Mouse (Mus musculus) neural tube, embryonic 11.5 days (tissue): Measurements from ENCODE around the gene B3galt1. TPM values are rescaled to one million over a fixed set of nuclear protein-coding genes. Genes with fewer than 3 reads are reported as not detected.

Experiments used
- ATAC-seq: fragments of 200-750 bp; cut with Nextera tagmentation; 2 replicates; pipeline ENCODE4 v1.8.0; 2017; ENCODE audit warnings: moderate number of reproducible peaks, mild to moderate bottlenecking, moderate TSS enrichment, moderate library complexity; ENCODE audit not compliant: insufficient read depth, low FRiP score, low TSS enrichment
- DNase-seq: peaks from one replicate; pipeline ENCODE4 v3.0.0-alpha.2; 2015; ENCODE audit warnings: low spot score
- H3K27ac ChIP-seq: fragments of 300-500 bp; sonication (generic); 2 replicates; pipeline ENCODE4 v1.5.1; 2014; ENCODE audit warnings: low read depth, mild to moderate bottlenecking, low read length
- H3K27me3 ChIP-seq: fragments of 300-500 bp; sonication (generic); 2 replicates; pipeline ENCODE4 v1.6.1; 2014; ENCODE audit warnings: mild to moderate bottlenecking, low read length, mixed read lengths; ENCODE audit not compliant: control insufficient read depth, insufficient read depth
- H3K36me3 ChIP-seq: fragments of 300-500 bp; sonication (generic); 2 replicates; pipeline ENCODE4 v1.6.1; 2014; ENCODE audit warnings: mild to moderate bottlenecking, low read length, moderate library complexity, mixed read lengths; ENCODE audit not compliant: control insufficient read depth, insufficient read depth
- H3K4me1 ChIP-seq: fragments of 300-500 bp; sonication (generic); 2 replicates; pipeline ENCODE4 v1.6.1; 2014; ENCODE audit warnings: low read length, mixed read lengths; ENCODE audit not compliant: control insufficient read depth, insufficient read depth
- H3K4me2 ChIP-seq: fragments of 300-500 bp; sonication (generic); 2 replicates; pipeline ENCODE4 v1.6.1; 2014; ENCODE audit warnings: low read depth, mild to moderate bottlenecking, moderate library complexity
- H3K4me3 ChIP-seq: fragments of 300-500 bp; sonication (generic); 2 replicates; pipeline ENCODE4 v1.5.1; 2014; ENCODE audit warnings: low read depth, low read length
- H3K9ac ChIP-seq: fragments of 300-500 bp; sonication (generic); 2 replicates; pipeline ENCODE4 v1.6.1; 2014; ENCODE audit warnings: mild to moderate bottlenecking, low read length
- H3K9me3 ChIP-seq: fragments of 300-500 bp; sonication (generic); 2 replicates; pipeline ENCODE4 v1.6.1; 2016; ENCODE audit warnings: low read length; ENCODE audit not compliant: control insufficient read depth
- WGBS: fragments of 180-500 bp; shearing (Covaris S2); extraction: QIAGEN DNeasy Blood & Tissue Kit; methylation state at CpG from one replicate; pipeline ENCODE4 v1.1.7; 2014; 5-methylcytosine and 5-hydroxymethylcytosine counted together
- polyA plus RNA-seq: library from polyadenylated mRNA; unstranded; fragments of >200 nt; fragmentation: Nextera tagmentation; extraction: Ambion mirVana; gene quantifications from 2 replicates; pipeline ENCODE4 v1.2.1, GENCODE M21; 2014

The B3galt1 gene
- polyA plus RNA-seq, 1 experiment from 2014 or later, result 21.1 TPM

DNA sequence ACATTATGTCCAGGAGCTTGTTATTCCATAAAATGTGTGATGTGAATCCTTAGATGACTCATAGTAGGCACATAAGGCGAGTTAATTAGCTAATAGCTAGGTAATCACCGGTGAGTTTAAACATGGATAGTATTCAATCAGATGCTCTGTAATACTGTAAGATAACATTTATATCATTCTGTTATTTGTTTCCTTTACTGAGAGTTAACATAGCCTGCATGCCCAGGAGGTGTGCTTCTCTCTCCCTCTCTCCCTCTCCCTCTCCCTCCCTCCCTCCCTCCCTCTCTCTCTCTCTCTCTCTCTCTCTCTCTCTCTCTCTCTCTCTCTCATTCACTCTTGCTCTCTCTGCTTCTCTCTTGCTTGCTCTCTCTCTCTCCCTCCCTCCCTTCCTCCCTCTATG is 292.7 kb downstream of the B3galt1 start:
- DNase-seq, result no peak
- H3K4me2 ChIP-seq, result no peak overlapping the region
- H3K9me3 ChIP-seq, result no peaks in the 10 kb centered on the region
- no peaks in the 10 kb centered on the region for H3K36me3 ChIP-seq
- H3K4me1 ChIP-seq, result no peaks in the 10 kb centered on the region
- H3K27me3 ChIP-seq, result no peaks in the 10 kb centered on the region
- no peak overlapping the region for H3K4me3 ChIP-seq
- no peak overlapping the region for H3K9ac ChIP-seq
- 93% methylated on average over 2 of the region's 2 CpGs for WGBS
- H3K27ac ChIP-seq, result no peak overlapping the region
- ATAC-seq, result no peak

DNA sequence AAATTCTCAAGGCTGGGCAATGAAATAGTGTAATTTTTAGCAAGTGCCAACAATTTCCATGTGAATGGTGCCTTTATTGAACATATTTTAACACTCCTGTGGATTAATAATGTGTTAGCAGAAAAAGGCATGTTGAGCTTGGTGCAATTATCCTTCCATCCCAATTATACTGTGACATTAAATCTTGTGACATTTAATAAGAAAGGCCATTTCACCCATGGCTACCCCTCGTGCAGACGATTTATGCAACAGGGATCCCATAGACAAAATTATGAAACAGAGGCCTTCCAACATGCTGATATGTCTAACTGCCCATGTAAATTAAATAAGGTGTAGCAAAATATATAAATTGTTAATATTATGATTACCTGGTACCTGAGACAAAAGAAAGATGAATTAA is 293.3 kb downstream of the B3galt1 start:
- H3K4me2 ChIP-seq, result no peak overlapping the region
- 81% methylated on average over 2 of the region's 2 CpGs for WGBS
- no peak for ATAC-seq
- H3K27ac ChIP-seq, result no peak overlapping the region
- H3K4me1 ChIP-seq, result no peaks in the 10 kb centered on the region
- H3K9me3 ChIP-seq, result no peaks in the 10 kb centered on the region
- no peak overlapping the region for H3K4me3 ChIP-seq
- H3K27me3 ChIP-seq, result no peaks in the 10 kb centered on the region
- H3K36me3 ChIP-seq, result no peaks in the 10 kb centered on the region
- no peak overlapping the region for H3K9ac ChIP-seq
- DNase-seq, result no peak

DNA sequence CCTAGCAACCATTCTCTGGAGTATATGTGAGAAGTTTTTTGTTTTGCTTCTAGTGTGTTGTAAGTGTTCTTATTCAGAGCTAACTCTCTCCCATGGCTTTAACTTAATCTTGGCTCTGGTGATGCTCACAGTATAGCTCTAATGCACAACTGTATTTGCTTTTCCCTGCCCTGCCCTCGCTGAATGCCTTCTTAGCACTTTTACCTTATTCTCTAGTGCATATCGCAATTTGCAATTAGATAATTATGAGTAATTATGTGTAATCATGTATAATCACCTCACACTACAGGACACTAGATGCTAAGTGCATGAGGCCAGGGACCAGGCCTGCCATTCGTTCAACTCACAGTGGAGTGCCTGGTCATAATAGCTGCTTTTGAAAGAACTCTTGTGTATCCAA is 307.7 kb downstream of the B3galt1 start:
- no peaks in the 10 kb centered on the region for H3K27me3 ChIP-seq
- H3K4me3 ChIP-seq, result no peak overlapping the region
- no peak overlapping the region for H3K27ac ChIP-seq
- H3K9me3 ChIP-seq, result no peaks in the 10 kb centered on the region
- DNase-seq, result no peak
- no peak overlapping the region for H3K4me2 ChIP-seq
- no peaks in the 10 kb centered on the region for H3K4me1 ChIP-seq
- no peak for ATAC-seq
- WGBS, result 80% methylated on average over 3 of the region's 3 CpGs
- H3K36me3 ChIP-seq, result no peaks in the 10 kb centered on the region
- no peak overlapping the region for H3K9ac ChIP-seq

DNA sequence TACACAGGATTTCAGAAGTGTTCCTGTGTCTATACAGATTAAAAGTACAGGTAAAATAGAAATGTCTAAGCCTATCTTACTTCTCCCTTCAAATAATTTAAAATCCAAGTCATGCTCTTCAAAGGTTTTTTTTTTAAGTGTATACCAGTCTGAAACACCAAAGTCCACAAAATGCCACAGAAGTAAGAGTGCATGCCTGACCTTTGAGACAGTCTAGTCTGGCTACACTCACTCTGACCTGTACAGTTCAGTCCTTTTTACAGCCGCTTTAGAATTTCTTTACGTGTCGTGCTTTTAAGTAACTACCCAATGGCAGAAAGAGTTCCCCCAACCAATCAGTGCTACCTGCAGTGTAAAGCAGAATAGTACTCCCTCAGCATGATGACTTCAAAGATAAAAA is 314.2 kb downstream of the B3galt1 start:
- Histone ChIP-seq H3K9me3 (no peaks in the 10 kb centered on the region), H3K27me3 (no peaks in the 10 kb centered on the region), H3K4me2 (no peak overlapping the region), H3K27ac (no peak overlapping the region), H3K36me3 (no peaks in the 10 kb centered on the region), H3K4me3 (no peak overlapping the region), H3K4me1 (no peaks in the 10 kb centered on the region), H3K9ac (no peak overlapping the region)
- DNase-seq, result no peak
- no peak for ATAC-seq
- 82% methylated on average over 3 of the region's 3 CpGs for WGBS

DNA sequence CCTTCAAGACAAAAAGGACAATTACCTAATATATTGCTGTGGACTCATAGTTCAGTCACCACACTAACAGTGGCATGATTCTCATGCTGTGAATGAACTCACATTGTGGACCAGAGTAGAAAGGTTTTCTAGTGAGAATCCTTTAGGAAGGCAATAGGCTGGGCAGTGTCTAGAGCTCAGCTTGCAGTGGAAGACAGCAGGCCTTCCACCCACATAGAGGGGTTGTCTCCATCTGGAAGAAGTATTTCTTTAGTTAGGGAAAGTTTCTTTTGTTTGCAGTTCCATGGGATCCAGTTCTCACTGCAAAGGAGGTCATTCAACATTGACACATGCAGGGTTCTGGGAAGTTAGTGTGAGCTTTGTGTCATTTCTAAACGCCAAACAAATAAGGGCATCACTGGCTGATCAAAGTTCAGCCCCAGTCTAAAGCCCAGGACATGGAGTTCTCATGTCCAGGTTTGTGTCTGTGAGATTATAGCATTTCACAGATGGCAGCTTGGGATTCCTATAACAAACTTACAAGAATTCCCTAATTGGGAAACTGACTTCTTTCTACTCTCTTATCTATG is 316.1 kb downstream of the B3galt1 start:
- DNase-seq, result no peak
- Histone ChIP-seq H3K36me3 (no peaks in the 10 kb centered on the region), H3K9me3 (no peaks in the 10 kb centered on the region), H3K27me3 (no peaks in the 10 kb centered on the region), H3K4me1 (no peaks in the 10 kb centered on the region), H3K4me2 (no peak overlapping the region), H3K9ac (no peak overlapping the region), H3K27ac (no peak overlapping the region), H3K4me3 (no peak overlapping the region)
- 80% methylated on average over 1 of the region's 1 CpGs for WGBS
- ATAC-seq, result no peak

DNA sequence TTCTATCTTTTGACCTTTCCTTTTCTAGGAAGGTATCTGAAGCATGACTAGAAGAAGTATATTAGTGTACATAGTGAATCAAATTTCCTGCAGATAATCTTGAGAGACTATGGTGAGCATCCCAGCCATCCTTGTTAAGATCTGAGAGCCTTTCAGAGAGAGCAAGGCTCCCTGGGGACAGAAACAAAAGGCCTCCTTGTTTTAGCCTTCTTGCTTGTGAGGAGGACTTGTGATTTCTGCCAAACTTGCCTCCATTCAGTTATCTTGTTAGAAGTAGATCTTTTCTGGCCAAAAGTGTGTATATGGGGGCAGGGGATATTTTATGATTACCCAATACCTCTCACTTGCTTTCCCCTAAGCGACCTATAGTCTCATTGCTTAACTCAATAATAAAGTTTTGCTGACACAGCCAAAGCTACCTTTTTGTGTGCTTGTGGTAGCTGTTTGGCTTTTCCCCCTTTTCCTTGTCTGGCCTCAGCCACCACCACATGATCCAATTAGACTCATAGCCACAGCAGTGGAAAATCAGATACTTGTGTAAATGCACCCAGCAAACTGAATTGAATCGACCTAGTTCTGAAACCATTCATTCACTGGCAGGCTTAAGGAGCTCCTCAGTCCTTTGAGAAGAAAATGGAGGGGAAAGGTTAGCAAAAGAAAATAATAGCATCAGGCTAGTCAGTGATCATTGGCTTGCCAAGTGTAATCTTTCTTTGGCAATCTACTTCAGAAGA is 332.5 kb downstream of the B3galt1 start:
- no peak overlapping the region for H3K27ac ChIP-seq
- no peak overlapping the region for H3K4me3 ChIP-seq
- DNase-seq (no peak), ATAC-seq (no peak)
- no peak overlapping the region for H3K9ac ChIP-seq
- no peak overlapping the region for H3K4me2 ChIP-seq
- no peaks in the 10 kb centered on the region for H3K4me1 ChIP-seq
- no peaks in the 10 kb centered on the region for H3K36me3 ChIP-seq
- no peaks in the 10 kb centered on the region for H3K9me3 ChIP-seq
- no peaks in the 10 kb centered on the region for H3K27me3 ChIP-seq
- 60% methylated on average over 2 of the region's 2 CpGs for WGBS

DNA sequence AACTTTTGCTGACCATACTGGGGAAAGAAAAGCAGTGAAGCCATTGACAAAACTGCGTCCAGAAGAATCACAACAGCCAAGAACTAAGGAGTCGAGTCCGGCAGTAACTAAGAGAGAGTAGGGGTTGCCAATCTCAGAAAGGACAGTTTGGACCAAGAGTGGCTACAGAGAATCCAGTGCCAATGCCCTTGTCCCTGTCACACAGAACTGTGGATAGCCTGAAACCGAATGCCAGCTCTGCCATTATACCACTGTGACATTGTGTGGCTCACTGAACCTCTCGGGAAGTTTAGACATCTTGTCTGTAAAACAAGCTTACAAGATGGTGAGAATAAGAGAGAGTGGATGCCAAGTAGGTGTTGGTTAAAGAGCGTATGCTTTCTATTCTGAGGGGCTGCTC is 335.9 kb downstream of the B3galt1 start:
- Histone ChIP-seq H3K27me3 (no peaks in the 10 kb centered on the region), H3K9me3 (no peaks in the 10 kb centered on the region), H3K27ac (no peak overlapping the region), H3K4me2 (no peak overlapping the region), H3K9ac (no peak overlapping the region), H3K4me3 (no peak overlapping the region), H3K4me1 (no peaks in the 10 kb centered on the region), H3K36me3 (no peaks in the 10 kb centered on the region)
- DNase-seq (no peak), ATAC-seq (no peak)
- WGBS, result 74% methylated on average over 6 of the region's 6 CpGs

DNA sequence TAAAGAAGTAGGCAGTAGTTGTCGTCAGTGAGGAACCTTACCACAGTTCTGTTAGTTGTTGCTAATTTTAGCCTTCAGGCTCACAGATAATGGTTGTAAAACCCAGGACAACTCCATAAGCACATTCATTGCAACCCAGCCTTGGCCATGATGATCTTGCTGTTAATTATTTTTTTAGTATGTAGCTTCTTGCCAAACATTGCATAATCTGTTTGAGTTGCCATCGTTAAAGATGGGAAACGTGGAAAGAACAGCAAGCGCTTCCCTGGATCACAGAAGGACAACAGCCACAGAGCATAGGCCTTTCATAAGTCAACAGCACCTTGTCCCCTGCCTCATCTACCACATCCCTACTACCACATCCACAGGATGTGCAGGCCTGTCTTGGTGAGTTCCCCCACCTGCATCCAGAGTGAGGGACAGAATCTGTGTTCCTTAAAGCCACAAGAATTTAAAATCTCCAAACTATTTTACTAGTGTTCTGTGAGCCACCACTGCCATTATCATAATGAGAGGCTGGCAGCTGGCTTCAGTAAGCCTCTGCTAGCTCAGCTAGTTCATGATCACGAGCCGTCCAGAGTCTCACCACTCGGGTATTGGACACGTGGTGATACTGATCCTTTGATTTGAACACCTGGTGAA is 337.1 kb downstream of the B3galt1 start:
- no peaks in the 10 kb centered on the region for H3K27me3 ChIP-seq
- no peak overlapping the region for H3K4me2 ChIP-seq
- DNase-seq (no peak), ATAC-seq (no peak)
- no peak overlapping the region for H3K4me3 ChIP-seq
- no peak overlapping the region for H3K27ac ChIP-seq
- H3K36me3 ChIP-seq, result no peaks in the 10 kb centered on the region
- H3K4me1 ChIP-seq, result no peaks in the 10 kb centered on the region
- WGBS, result 94% methylated on average over 8 of the region's 8 CpGs
- H3K9me3 ChIP-seq, result no peaks in the 10 kb centered on the region
- no peak overlapping the region for H3K9ac ChIP-seq

DNA sequence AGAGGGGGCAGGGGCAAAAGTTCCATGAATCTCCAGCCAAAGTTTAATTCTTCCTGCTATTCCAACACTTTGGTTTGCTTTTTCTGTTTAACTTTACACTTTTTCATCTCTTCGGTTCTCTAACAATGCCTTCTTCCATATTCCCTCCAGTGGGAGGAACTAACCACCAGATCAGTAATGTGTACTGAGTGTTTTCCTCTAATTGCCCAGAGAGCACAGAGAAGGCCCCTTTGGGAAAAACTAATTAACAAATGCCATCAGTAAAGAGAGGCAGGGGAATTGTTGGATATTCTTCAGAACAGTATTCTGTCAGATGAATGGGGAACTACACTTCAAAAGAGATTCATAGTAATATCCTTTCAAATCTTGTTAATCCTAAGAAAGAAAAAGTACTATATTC is 338.1 kb downstream of the B3galt1 start:
- ATAC-seq (no peak), DNase-seq (no peak)
- WGBS, result 90% methylated on average over 1 of the region's 1 CpGs
- Histone ChIP-seq H3K4me2 (no peak overlapping the region), H3K27me3 (no peaks in the 10 kb centered on the region), H3K27ac (no peak overlapping the region), H3K36me3 (no peaks in the 10 kb centered on the region), H3K4me3 (no peak overlapping the region), H3K4me1 (no peaks in the 10 kb centered on the region), H3K9ac (no peak overlapping the region), H3K9me3 (no peaks in the 10 kb centered on the region)
